20 mouse cellular contexts compared by ENCODE assay signal in the genomic region with DNA sequence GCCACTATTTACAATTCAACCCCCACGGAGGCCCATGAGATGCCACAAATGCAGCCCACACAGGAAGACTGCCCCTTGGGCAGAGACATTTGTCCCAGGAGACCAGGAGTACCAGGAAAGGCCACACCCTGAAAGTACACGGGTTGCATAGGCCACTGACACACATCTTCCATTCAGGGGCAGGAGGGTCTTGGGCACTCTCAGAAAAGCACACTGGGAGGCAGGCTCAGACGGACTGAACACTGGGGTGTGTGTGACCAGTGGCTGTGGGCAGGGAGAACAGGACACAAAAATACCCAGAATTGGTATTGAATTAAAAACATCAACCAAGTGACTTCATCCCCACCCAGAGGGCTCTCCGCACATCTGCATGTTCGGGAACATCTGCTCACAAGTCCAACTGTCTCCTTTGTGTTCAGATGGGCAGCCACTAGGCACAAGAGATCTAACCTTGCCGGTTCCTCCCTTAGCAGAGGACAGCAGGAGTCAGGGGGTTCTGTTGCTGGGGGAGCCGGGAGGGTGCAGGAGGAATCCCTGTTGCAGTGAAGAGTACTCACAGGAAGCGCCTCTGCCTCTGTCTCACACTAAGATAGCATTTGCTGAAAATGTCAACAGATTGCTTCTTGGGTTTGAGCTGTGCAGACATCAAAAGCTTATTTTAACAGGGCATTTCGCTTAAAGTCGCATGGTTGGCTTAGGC.
DNase-seq lines count a peak whose midpoint lies in the region; ATAC-seq and TF ChIP-seq lines count a peak whose summit lies in the region.
"Had no signal": no experiment of that assay in that cellular context is flagged by ENCODE, and none has a peak within 500 bp of the region (broad histone marks: within the 10 kb centered on the region; RNA-seq: fewer than 3 reads in every experiment).

No protein-coding gene starts in this region.

- H3K4me1 ChIP-seq in heart, embryonic 12.5 days (replicated peaks) = peaks cover 16% of the 10 kb centered on the region
- H3K4me1 ChIP-seq in midbrain, embryonic 13.5 days (replicated peaks) = peaks cover 23% of the 10 kb centered on the region
- peaks cover 2% of the 10 kb centered on the region; the same call in 1 of the 2 replicates for H3K4me1 ChIP-seq in midbrain, embryonic 11.5 days (ENCODE audit: control insufficient read depth, insufficient read depth, low read length)
- no peaks in the 10 kb centered on the region for H3K4me1 ChIP-seq in forebrain, postnatal 0 days (ENCODE audit: insufficient read depth)
- peaks cover 7% of the 10 kb centered on the region; the same call in 1 of the 2 replicates for H3K4me1 ChIP-seq in midbrain, postnatal 0 days (ENCODE audit: insufficient read depth, low read length)
- H3K4me1 ChIP-seq: liver, embryonic 13.5 days; lung, embryonic 15.5 days had no signal

- no peaks in the 10 kb centered on the region for H3K9me3 ChIP-seq in heart, embryonic 12.5 days (replicated peaks)
- no peaks in the 10 kb centered on the region for H3K9me3 ChIP-seq in midbrain, embryonic 13.5 days
- no peaks in the 10 kb centered on the region for H3K9me3 ChIP-seq in midbrain, embryonic 11.5 days (ENCODE audit: control insufficient read depth, low read length)
- no peaks in the 10 kb centered on the region for H3K9me3 ChIP-seq in forebrain, postnatal 0 days (ENCODE audit: low read length)
- no peaks in the 10 kb centered on the region for H3K9me3 ChIP-seq in midbrain, postnatal 0 days (ENCODE audit: low read length)
- H3K9me3 ChIP-seq: heart, embryonic 13.5 days; liver, embryonic 13.5 days; lung, embryonic 15.5 days had no signal

- no peaks in the 10 kb centered on the region for H3K36me3 ChIP-seq in heart, embryonic 12.5 days
- no peaks in the 10 kb centered on the region for H3K36me3 ChIP-seq in midbrain, embryonic 13.5 days
- H3K36me3 ChIP-seq in midbrain, embryonic 11.5 days (ENCODE audit: control insufficient read depth, insufficient read depth, low read length) = no peaks in the 10 kb centered on the region
- H3K36me3 ChIP-seq in forebrain, postnatal 0 days (ENCODE audit: insufficient read depth) = no peaks in the 10 kb centered on the region
- no peaks in the 10 kb centered on the region for H3K36me3 ChIP-seq in midbrain, postnatal 0 days (ENCODE audit: insufficient read depth, low read length)
- H3K36me3 ChIP-seq: heart, embryonic 13.5 days; liver, embryonic 13.5 days; lung, embryonic 15.5 days had no signal

- no peak for DNase-seq in heart, postnatal 10 days
- DNase-seq in midbrain, embryonic 11.5 days (ENCODE audit: low spot score, missing footprints) = no peak
- DNase-seq in forebrain, postnatal 0 days = peak; percentile 46
- DNase-seq in midbrain, postnatal 0 days (ENCODE audit: low spot score) = no peak
- no peak for DNase-seq in right cerebral cortex, postnatal 10 days (ENCODE audit: low spot score in 2 of 2)
- DNase-seq in left cerebral cortex, postnatal 14 days (ENCODE audit: low spot score in 2 of 2) = no peak
- DNase-seq: adrenal gland, postnatal 36 days; cerebellum, adult 9-11 months; gastrocnemius, postnatal 36 days; heart, postnatal 4 days; kidney, postnatal 36 days; liver, embryonic 13.5 days; right cerebral cortex, postnatal 4 days; thymus, postnatal 25 days had no signal

- intact Hi-C loops in heart, postnatal 10 days (cut with DNase I) = no loop called here
- intact Hi-C loops in left cerebral cortex, postnatal 14 days (cut with DNase I) = no loop called here

- H3K9ac ChIP-seq in heart, embryonic 12.5 days = no peak overlapping the region
- no peak overlapping the region for H3K9ac ChIP-seq in midbrain, embryonic 13.5 days (replicated peaks)
- no peak overlapping the region for H3K9ac ChIP-seq in midbrain, embryonic 11.5 days (ENCODE audit: low read length)
- H3K9ac ChIP-seq in forebrain, postnatal 0 days = no peak overlapping the region
- no peak overlapping the region for H3K9ac ChIP-seq in midbrain, postnatal 0 days (replicated peaks; ENCODE audit: low read length, poor library complexity, severe bottlenecking)
- H3K9ac ChIP-seq: heart, embryonic 13.5 days; liver, embryonic 13.5 days; lung, embryonic 15.5 days had no signal

- no peak overlapping the region for H3K4me2 ChIP-seq in heart, embryonic 12.5 days
- H3K4me2 ChIP-seq in midbrain, embryonic 13.5 days (replicated peaks) = no peak overlapping the region
- H3K4me2 ChIP-seq in midbrain, embryonic 11.5 days = no peak overlapping the region
- no peak overlapping the region for H3K4me2 ChIP-seq in forebrain, postnatal 0 days (ENCODE audit: low read depth)
- H3K4me2 ChIP-seq in midbrain, postnatal 0 days (ENCODE audit: low read depth, low read length, poor library complexity, severe bottlenecking) = no peak overlapping the region
- H3K4me2 ChIP-seq: heart, embryonic 13.5 days; liver, embryonic 13.5 days; lung, embryonic 15.5 days had no signal

- H3K27me3 ChIP-seq in heart, embryonic 12.5 days (replicated peaks) = no peaks in the 10 kb centered on the region
- no peaks in the 10 kb centered on the region for H3K27me3 ChIP-seq in midbrain, embryonic 13.5 days
- no peaks in the 10 kb centered on the region for H3K27me3 ChIP-seq in midbrain, embryonic 11.5 days (ENCODE audit: control insufficient read depth, insufficient read depth, low read length)
- no peaks in the 10 kb centered on the region for H3K27me3 ChIP-seq in forebrain, postnatal 0 days (ENCODE audit: insufficient read depth, low read length)
- no peaks in the 10 kb centered on the region for H3K27me3 ChIP-seq in midbrain, postnatal 0 days (ENCODE audit: insufficient read depth, low read length)
- H3K27me3 ChIP-seq: heart, embryonic 13.5 days; liver, embryonic 13.5 days; lung, embryonic 15.5 days had no signal

- ATAC-seq in heart, embryonic 12.5 days (ENCODE audit: insufficient number of reproducible peaks, low FRiP score) = 0 out of 2 replicates have a peak, but pooled peaks have one; percentile 25
- ATAC-seq in midbrain, embryonic 13.5 days = peak; percentile 43; the same call in 1 of the 2 replicates
- ATAC-seq in midbrain, embryonic 11.5 days (ENCODE audit: low FRiP score) = no peak
- peak; percentile 86 for ATAC-seq in forebrain, postnatal 0 days
- ATAC-seq in midbrain, postnatal 0 days (ENCODE audit: low FRiP score) = peak; percentile 56
- ATAC-seq: intestine, postnatal 0 days had no signal

- WGBS in heart, embryonic 12.5 days = 60% methylated on average over 10 of the region's 10 CpGs
- WGBS in midbrain, embryonic 13.5 days = 63% methylated on average over 10 of the region's 10 CpGs
- 67% methylated on average over 10 of the region's 10 CpGs for WGBS in midbrain, embryonic 11.5 days
- 66% methylated on average over 10 of the region's 10 CpGs for WGBS in forebrain, postnatal 0 days
- 49% methylated on average over 10 of the region's 10 CpGs for WGBS in midbrain, postnatal 0 days

- no peak overlapping the region for H3K4me3 ChIP-seq in heart, embryonic 12.5 days
- no peak overlapping the region for H3K4me3 ChIP-seq in midbrain, embryonic 13.5 days (replicated peaks)
- no peak overlapping the region for H3K4me3 ChIP-seq in midbrain, embryonic 11.5 days (ENCODE audit: low read depth, low read length)
- H3K4me3 ChIP-seq in forebrain, postnatal 0 days (ENCODE audit: low read depth, low read length) = no peak overlapping the region
- no peak overlapping the region for H3K4me3 ChIP-seq in midbrain, postnatal 0 days (ENCODE audit: low read depth, low read length)
- H3K4me3 ChIP-seq: heart, embryonic 13.5 days; liver, embryonic 13.5 days; lung, embryonic 15.5 days had no signal

- TF ChIP-seq CTCF in forebrain, postnatal 0 days (IDR thresholded peaks at IDR 0.05; ENCODE audit: low read depth) = no peak
- TF ChIP-seq CTCF in midbrain, postnatal 0 days (IDR thresholded peaks at IDR 0.05) = no peak

- H3K27ac ChIP-seq in heart, embryonic 12.5 days (ENCODE audit: poor library complexity, severe bottlenecking) = no peak overlapping the region
- H3K27ac ChIP-seq in midbrain, embryonic 13.5 days = peak overlapping the region; percentile 67
- H3K27ac ChIP-seq in midbrain, embryonic 11.5 days (ENCODE audit: low read depth, low read length) = no peak overlapping the region
- H3K27ac ChIP-seq in forebrain, postnatal 0 days (ENCODE audit: low read depth, low read length) = peak overlapping the region; percentile 62
- peak overlapping the region; percentile 55 for H3K27ac ChIP-seq in midbrain, postnatal 0 days (ENCODE audit: low read depth, low read length)
- H3K27ac ChIP-seq: heart, embryonic 13.5 days; liver, embryonic 13.5 days; lung, embryonic 15.5 days; macrophage had no signal

Comparison
In these comparisons a context has a peak if more than half of its experiments do, and no peak if none do; other contexts are left out.
1. H3K27ac ChIP-seq: peak in midbrain, embryonic 13.5 days (single experiment), forebrain, postnatal 0 days (single experiment) and midbrain, postnatal 0 days (single experiment); none in heart, embryonic 12.5 days (single experiment) and midbrain, embryonic 11.5 days (single experiment).